Mouse (Mus musculus) natural killer cell, adult 2 months (primary cell): Measurements from ENCODE around the gene Gdf11.

Source experiments
- DNase-seq, 2 experiments: peaks; one replicate each; pipeline ENCODE4 v3.0.0; 2022; ENCODE audit warnings: low spot score in 2 of 2

Gdf11 gene

GRCm38 (mm10) chr10:128895437-128895836 is 3.9 kb upstream of the Gdf11 start:
- peak; percentile 65 to 76 for DNase-seq

GRCm38 (mm10) chr10:128892246-128892645 is 728 bp upstream of the Gdf11 start:
- no peak for DNase-seq

DNA sequence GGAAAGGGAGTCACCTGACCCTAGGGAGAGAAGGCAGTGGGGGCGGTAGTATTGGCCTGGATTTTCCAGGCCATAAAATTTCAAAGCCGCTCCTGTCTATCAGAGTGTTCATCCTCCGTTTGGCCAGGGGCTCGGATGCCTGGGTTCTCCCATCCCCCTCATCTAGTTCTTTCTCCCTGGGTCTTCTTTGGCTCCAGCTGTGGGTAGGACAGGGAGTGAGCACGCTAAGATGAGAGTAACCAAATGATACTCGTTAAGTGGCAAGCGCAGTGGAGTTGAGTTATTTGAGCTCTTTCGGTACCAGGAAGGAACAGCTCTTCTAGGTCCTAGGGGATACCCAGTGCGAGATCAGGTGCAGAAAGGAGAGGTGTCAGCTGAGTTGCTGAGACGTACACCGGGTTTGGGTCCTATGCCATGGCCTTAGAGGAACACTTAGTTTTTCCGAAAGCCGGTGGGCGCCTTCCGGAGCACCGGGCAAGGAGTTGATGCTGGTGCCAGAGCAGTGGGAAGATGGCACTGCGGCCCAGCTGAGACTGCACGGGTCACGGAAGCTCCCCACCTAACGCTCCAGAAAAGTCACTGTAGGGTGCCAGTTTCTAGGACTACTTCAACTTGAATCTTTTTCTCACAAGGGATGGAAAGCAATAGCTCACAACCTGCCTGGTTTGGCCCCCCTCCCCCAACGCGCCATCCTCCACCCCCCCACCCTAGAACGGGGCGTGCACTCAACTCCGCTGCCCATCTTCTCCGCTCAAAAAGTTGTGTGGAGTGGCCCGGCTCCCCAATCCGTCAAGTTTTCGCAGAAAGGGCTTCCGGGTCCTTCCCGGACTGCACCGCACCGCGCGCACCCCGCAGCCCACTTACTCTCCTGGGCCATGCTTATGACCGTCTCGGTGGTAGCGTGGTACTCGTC is 879 bp downstream of the Gdf11 start:
- DNase-seq, result no peak

DNA sequence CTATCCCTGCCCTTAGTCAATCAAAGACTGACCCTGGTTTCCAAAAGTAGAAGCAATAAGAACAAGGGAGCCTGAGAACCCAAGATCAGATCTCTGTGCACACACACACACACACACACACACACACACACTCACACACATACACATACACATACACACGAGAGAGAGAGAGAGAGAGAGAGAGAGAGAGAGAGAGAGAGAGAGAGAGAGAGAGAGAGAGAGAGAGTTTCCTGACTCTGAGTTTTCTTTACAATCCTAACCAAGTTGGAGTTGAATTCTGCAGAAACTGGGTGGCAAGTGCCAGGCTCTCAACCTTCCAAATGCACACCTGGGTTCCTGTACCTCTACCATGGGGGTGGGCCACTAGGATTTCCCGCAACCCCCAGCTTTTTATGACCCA is 1.7 kb downstream of the Gdf11 start:
- no peak for DNase-seq

DNA sequence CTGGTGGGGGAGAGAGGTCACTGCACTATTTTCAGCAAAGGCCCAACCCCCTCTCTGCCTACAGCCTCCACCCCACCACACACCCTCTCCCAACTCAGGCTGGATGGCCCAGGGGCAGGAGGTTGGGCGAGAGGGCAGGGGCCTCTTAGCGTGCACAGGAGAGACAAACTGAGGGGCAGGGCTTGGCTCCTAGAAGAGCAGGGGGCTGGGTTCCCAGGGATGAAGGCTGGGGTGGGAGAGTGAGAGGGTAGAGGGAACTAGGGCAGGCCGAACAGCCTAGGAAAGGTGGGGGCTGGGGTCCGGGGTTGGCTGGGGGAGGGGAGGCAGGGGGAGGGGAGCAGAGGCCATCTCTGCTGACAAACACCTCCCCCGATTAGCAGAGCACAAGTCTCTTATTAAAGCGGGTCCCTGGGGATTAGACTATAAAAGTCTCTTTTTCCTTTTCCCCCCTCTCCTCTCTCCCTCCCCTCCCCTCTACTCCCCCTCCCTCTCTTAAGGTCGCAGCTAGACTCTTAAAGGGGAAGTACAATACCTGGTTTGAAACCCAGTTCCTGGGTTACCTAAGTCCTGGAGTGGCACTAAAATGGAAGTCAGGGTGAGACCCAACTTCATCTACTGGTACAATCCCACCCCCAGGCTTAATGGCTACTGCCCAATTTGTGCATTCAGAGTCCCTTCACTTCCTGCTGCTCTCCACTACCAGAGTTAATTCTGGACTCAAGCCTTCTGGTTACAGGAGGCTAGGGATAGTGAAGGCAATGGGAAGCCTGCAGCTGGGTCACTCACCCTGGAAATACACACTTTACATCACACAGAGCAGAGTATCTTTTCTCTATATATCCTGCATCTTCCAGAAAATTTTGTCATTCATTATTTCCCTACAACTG is 2.3 kb downstream of the Gdf11 start:
- DNase-seq, result no peak

DNA sequence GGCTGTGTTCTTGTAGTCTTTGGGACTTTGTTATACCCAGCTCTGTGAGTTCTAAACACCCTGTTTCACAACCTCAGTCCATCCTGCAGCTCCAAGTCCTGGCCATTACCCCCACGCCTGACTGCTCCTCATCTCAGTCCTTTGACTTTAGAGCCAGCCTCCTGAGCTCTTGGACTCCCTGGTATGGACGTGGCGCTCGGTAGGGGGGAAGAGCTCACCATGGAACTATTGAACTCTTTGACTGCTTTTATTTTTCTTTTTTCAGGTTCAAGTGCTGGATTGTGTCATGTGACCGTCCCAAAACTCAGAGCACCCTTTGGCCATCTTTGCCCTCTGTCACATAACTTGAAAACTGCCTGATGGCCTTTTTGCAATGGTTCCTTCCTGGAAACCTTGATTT is 9.5 kb downstream of the Gdf11 start:
- no peak for DNase-seq

GRCm38 (mm10) chr10:128878811-128879210 is 12.7 kb downstream of the Gdf11 start:
- DNase-seq, result no peak

GRCm38 (mm10) chr10:128878291-128878690 is 13.2 kb downstream of the Gdf11 start:
- DNase-seq, result no peak

- DNase-seq, result no peak
These were observed 21.2 kb downstream of the Gdf11 start for GRCm38 (mm10) chr10:128870341-128870740.

- DNase-seq, result no peak
These were observed 25.0 kb downstream of the Gdf11 start for GRCm38 (mm10) chr10:128866518-128866917.

DNA sequence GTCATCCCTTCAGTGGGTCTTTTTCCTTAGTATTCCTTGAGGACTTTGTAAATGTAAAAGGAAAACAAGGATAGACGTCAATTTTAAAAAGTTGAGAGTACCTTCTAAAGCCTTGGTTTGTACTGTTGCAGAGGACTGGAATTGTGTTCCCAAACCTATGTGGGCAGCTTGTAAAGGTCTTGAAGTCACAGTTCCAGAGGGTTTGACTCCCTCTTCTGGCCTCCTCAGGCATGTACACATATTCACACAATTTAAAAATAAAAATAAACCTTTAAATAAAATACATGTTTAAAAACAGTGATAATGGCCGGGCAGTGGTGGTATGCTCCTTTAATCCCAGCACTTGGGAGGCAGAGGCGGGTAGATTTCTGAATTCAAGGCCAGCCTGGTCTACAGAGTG is 25.5 kb downstream of the Gdf11 start:
- DNase-seq, result no peak

- DNase-seq, result peak in 1 of 2 experiments; percentile 2
These were observed 30.3 kb downstream of the Gdf11 start for GRCm38 (mm10) chr10:128861176-128861575.

DNA sequence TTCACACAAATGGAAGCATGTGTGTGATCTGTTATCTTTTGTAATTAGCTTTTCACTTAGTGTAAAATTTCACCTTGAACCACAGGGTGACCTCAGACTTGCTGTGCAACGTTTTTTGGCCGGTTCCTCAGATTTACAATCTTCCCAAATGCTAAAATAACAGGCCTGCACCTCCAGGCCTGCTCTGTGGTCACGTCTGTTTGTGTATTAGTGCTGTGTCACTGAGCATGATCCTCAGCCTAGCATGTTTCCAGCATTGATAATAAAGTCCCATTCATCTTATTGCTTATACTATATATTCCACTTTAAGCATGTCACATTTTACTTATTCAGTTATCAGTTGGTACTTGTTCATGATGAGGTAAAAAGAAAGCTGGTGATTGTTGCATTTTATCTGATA is 41.2 kb downstream of the Gdf11 start:
- DNase-seq, result no peak

- no peak for DNase-seq
These were observed 43.1 kb downstream of the Gdf11 start for GRCm38 (mm10) chr10:128848426-128848825.

DNA sequence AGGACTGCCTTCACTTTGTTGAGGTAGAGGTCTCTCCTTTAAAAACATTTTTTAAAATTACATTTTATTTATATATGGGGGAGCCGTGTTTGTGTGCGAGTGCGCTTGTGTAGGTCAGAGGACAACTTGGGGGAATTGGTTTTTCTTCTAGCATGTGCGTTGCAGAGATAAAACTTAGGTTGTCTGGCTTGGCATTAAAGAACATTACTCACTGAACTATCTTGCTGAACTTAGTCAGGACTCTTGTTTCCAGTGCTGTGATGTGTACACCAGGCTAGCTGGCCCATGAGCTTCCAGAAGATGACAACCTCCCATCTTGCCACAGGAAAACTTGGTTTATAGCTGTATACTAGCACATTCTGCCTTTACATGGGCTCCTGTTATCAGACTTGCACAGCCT is 44.9 kb downstream of the Gdf11 start:
- no peak for DNase-seq

DNA sequence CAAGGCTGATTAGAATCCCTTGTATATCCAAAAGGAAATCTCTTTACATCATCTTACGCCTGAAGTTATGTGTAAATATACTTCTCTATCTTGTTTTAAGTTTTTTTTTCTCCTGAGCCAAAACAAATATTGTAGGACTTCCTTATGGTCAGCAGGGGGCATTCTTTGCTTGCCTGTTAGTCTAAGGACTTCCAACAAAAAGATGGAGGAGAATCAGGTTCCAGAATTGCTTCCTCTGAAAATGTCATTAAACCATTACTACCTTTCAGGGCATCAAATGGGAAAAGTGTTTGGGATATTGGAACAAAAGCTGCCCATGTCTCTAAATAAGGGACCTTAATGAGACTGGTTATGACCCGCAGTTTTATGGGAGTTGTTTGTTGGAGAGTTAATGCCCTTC is 46.0 kb downstream of the Gdf11 start:
- no peak for DNase-seq

DNA sequence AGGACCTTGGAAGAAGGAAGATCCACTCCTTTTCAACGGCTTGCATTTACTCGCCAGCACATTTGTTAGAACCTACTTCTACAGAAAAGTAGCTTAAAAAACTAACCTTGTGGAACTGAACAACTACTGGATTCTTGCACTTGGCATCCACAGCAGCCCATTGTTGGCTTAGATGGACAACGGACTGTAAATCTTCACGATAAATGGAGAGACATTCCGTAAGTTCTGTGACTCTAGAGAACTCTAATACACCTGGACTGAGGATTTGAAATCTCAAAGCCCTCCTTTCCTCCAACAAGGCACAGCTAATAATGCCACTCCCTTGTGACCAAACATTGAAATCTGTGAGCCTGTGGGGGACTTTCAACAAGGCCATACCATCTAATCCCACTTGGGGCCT is 48.3 kb downstream of the Gdf11 start:
- no peak for DNase-seq

DNA sequence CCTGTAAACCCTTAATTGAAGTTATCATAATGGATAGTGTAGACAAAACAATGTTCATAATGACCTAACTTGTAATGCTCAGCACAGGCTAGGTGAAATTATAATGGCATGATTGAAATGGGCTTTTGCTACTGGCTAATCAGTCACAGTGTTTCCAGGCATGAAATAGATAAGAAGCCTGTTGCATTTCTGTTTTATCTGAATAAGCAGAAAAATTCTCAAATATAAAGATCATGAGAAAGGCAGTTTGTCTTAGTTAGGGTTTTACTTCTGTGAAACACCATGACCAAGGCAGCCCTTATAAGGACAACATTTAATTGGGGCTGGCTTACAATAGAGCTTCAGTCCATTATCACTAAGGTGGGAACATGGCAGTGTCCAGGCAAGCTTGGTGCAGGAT is 50.9 kb downstream of the Gdf11 start:
- DNase-seq, result no peak

- no peak for DNase-seq
These were observed 52.1 kb downstream of the Gdf11 start for GRCm38 (mm10) chr10:128839434-128839833.

DNA sequence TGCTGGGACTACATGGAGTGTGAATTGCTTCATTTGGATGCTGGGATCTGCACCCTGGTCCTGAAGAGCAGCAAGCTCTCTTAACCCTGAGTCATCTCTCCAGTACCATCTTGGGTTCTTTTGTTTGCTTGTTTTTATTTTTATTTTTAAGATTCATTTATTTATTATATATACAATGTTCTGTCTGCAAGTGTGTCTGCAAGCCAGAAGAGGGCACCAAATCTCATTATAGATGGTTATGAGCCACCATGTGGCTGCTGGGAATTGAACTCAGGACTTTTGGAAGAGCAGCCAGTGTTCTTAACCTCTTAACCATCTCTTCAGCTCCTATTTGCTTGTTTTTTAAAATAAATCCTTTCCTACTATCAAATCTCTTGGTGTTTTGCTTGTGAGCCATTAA is 54.1 kb downstream of the Gdf11 start:
- DNase-seq, result no peak
